Mouse (Mus musculus) heart, embryonic 15.5 days (tissue): Measurements from ENCODE around the gene Kpna6. TPM values are rescaled to one million over a fixed set of nuclear protein-coding genes. Genes with fewer than 3 reads are reported as not detected.

Experiments
- ATAC-seq: fragments of 200-750 bp; cut with Nextera tagmentation; replicated peaks from 2 replicates; pipeline ENCODE4 v1.8.0; 2017; ENCODE audit warnings: low read depth, moderate TSS enrichment; ENCODE audit not compliant: insufficient number of reproducible peaks, insufficient read depth, low FRiP score
- H3K27ac ChIP-seq: fragments of 300-500 bp; sonication (generic); 2 replicates; pipeline ENCODE4 v1.5.1; 2015; ENCODE audit warnings: mild to moderate bottlenecking, inconsistent platforms
- H3K27me3 ChIP-seq: fragments of 300-500 bp; sonication (generic); 2 replicates; pipeline ENCODE4 v1.6.1; 2015; ENCODE audit warnings: inconsistent platforms
- H3K36me3 ChIP-seq: fragments of 300-500 bp; sonication (generic); 2 replicates; pipeline ENCODE4 v1.6.1; 2015; ENCODE audit warnings: mild to moderate bottlenecking, inconsistent platforms
- H3K4me1 ChIP-seq: fragments of 300-500 bp; sonication (generic); replicated peaks from 2 replicates; pipeline ENCODE4 v1.6.1; 2015; ENCODE audit warnings: inconsistent platforms
- H3K4me2 ChIP-seq: fragments of 300-500 bp; sonication (generic); 2 replicates; pipeline ENCODE4 v1.6.1; 2015; ENCODE audit warnings: inconsistent platforms, mild to moderate bottlenecking, moderate library complexity
- H3K4me3 ChIP-seq: fragments of 300-500 bp; sonication (generic); 2 replicates; pipeline ENCODE4 v1.5.1; 2015; ENCODE audit warnings: mild to moderate bottlenecking, inconsistent platforms
- H3K9ac ChIP-seq: fragments of 300-500 bp; sonication (generic); 2 replicates; pipeline ENCODE4 v1.6.1; 2015; ENCODE audit warnings: mild to moderate bottlenecking, inconsistent platforms
- H3K9me3 ChIP-seq: fragments of 300-500 bp; sonication (generic); replicated peaks from 2 replicates; pipeline ENCODE4 v1.6.1; 2016; ENCODE audit warnings: inconsistent platforms
- WGBS: fragments of 180-500 bp; shearing (Covaris S2); methylation state at CpG from one replicate; pipeline ENCODE4 v1.1.7; 2015; ENCODE audit warnings: mixed read lengths; 5-methylcytosine and 5-hydroxymethylcytosine counted together
- polyA plus RNA-seq: library from polyadenylated mRNA; unstranded; fragments of >200 nt; fragmentation: Nextera tagmentation; extraction: Ambion mirVana; gene quantifications from 2 replicates; pipeline ENCODE4 v1.2.1, GENCODE M21; 2015

The Kpna6 gene
- polyA plus RNA-seq, 1 experiment from 2014 or later, result 13.6 TPM

GRCm38 (mm10) chr4:129624281-129625028 is 48.1 kb downstream of the Kpna6 start:
- WGBS, result under 1% methylated on average over 18 of the region's 18 CpGs

GRCm38 (mm10) chr4:129623681-129624091 is 48.9 kb downstream of the Kpna6 start, which contains the start of gene Ccdc28b:
Ccdc28b (minus strand) TSS chr4:129623947.
- H3K4me2 ChIP-seq, result peak within 1 kb of the TSS; percentile 87
- H3K4me1 ChIP-seq, result peaks cover 42% of the 10 kb centered on the region
- H3K27ac ChIP-seq, result peak within 1 kb of the TSS; percentile 89
- peak within 1 kb of the TSS; percentile 77 for H3K4me3 ChIP-seq
- peak within 1 kb of the TSS; percentile 84 for H3K9ac ChIP-seq
- ATAC-seq, result peak; percentile 33
- H3K9me3 ChIP-seq, result no peaks in the 10 kb centered on the region
- H3K36me3 ChIP-seq, result peaks cover 23% of the 10 kb centered on the region
- no peaks in the 10 kb centered on the region for H3K27me3 ChIP-seq
- WGBS, result 0% methylated on average over 10 of the region's 10 CpGs

More at GRCm38 (mm10) chr4:129624281-129625028, 48.1 kb downstream of the Kpna6 start:
- no peaks in the 10 kb centered on the region for H3K27me3 ChIP-seq
- H3K27ac ChIP-seq, result peak overlapping the region; percentile 89
- peaks cover 31% of the 10 kb centered on the region for H3K36me3 ChIP-seq
- H3K9me3 ChIP-seq, result no peaks in the 10 kb centered on the region
- ATAC-seq, result peak; percentile 89
- H3K4me1 ChIP-seq, result peaks cover 38% of the 10 kb centered on the region
- peak overlapping the region; percentile 87 for H3K4me2 ChIP-seq
- peak overlapping the region; percentile 84 for H3K9ac ChIP-seq
- peak overlapping the region; percentile 77 for H3K4me3 ChIP-seq

- H3K4me2 ChIP-seq, result peak overlapping the region; percentile 87
- ATAC-seq, result no peak
- 16% methylated on average over 8 of the region's 8 CpGs for WGBS
Observed at GRCm38 (mm10) chr4:129622803-129623535, 49.6 kb downstream of the Kpna6 start.

GRCm38 (mm10) chr4:129622120-129622802 is 50.3 kb downstream of the Kpna6 start:
- Histone ChIP-seq H3K36me3 (peaks cover 9% of the 10 kb centered on the region), H3K4me2 (peak overlapping the region; percentile 87), H3K27ac (peak overlapping the region; percentile 78), H3K4me1 (peaks cover 55% of the 10 kb centered on the region), H3K27me3 (no peaks in the 10 kb centered on the region), H3K9me3 (no peaks in the 10 kb centered on the region), H3K4me3 (peak overlapping the region; percentile 77; the same call in 1 of the 2 replicates), H3K9ac (peak overlapping the region; percentile 84; the same call in 1 of the 2 replicates)
- no peak for ATAC-seq
- WGBS, result 74% methylated on average over 11 of the region's 11 CpGs

More at GRCm38 (mm10) chr4:129622803-129623535, 49.6 kb downstream of the Kpna6 start:
- Histone ChIP-seq H3K4me1 (peaks cover 48% of the 10 kb centered on the region), H3K9ac (peak overlapping the region; percentile 84), H3K9me3 (no peaks in the 10 kb centered on the region), H3K27me3 (no peaks in the 10 kb centered on the region), H3K4me3 (peak overlapping the region; percentile 77), H3K27ac (peak overlapping the region; percentile 89), H3K36me3 (peaks cover 16% of the 10 kb centered on the region)

GRCm38 (mm10) chr4:129621283-129621841 is 51.2 kb downstream of the Kpna6 start:
- ATAC-seq, result 0 out of 2 replicates have a peak, but pooled peaks have one; percentile 8
- Histone ChIP-seq H3K27ac (peak overlapping the region; percentile 78), H3K4me2 (peak overlapping the region; percentile 29), H3K9me3 (no peaks in the 10 kb centered on the region), H3K9ac (peak overlapping the region; percentile 32; the same call in 1 of the 2 replicates), H3K4me1 (peaks cover 57% of the 10 kb centered on the region), H3K4me3 (peak overlapping the region; percentile 9; the same call in 1 of the 2 replicates), H3K36me3 (peaks cover 5% of the 10 kb centered on the region), H3K27me3 (no peaks in the 10 kb centered on the region)
- WGBS, result 65% methylated on average over 8 of the region's 8 CpGs

- H3K9ac ChIP-seq, result peak overlapping the region; percentile 32; the same call in 1 of the 2 replicates
- peaks cover 56% of the 10 kb centered on the region for H3K4me1 ChIP-seq
- no peak for ATAC-seq
- H3K4me2 ChIP-seq, result peak overlapping the region; percentile 29
- H3K27ac ChIP-seq, result peak overlapping the region; percentile 78
- peaks cover 12% of the 10 kb centered on the region for H3K36me3 ChIP-seq
- WGBS, result 83% methylated on average over 11 of the region's 11 CpGs
- H3K27me3 ChIP-seq, result no peaks in the 10 kb centered on the region
- H3K4me3 ChIP-seq, result peak overlapping the region; percentile 9; the same call in 1 of the 2 replicates
- no peaks in the 10 kb centered on the region for H3K9me3 ChIP-seq
Observed at GRCm38 (mm10) chr4:129620419-129621282, 51.9 kb downstream of the Kpna6 start.

GRCm38 (mm10) chr4:129618786-129619691 is 53.5 kb downstream of the Kpna6 start, which contains the start of gene Iqcc:
Iqcc (minus strand) TSS chr4:129619099.
- peak within 1 kb of the TSS; percentile 69 for H3K4me3 ChIP-seq
- H3K4me1 ChIP-seq, result peaks cover 51% of the 10 kb centered on the region
- H3K4me2 ChIP-seq, result peak within 1 kb of the TSS; percentile 85
- peak; percentile 86 for ATAC-seq
- no peaks in the 10 kb centered on the region for H3K9me3 ChIP-seq
- no peaks in the 10 kb centered on the region for H3K27me3 ChIP-seq
- H3K36me3 ChIP-seq, result peaks cover 13% of the 10 kb centered on the region
- WGBS, result 6% methylated on average over 44 of the region's 44 CpGs
- peak within 1 kb of the TSS; percentile 81 for H3K9ac ChIP-seq
- peak within 1 kb of the TSS; percentile 85 for H3K27ac ChIP-seq

GRCm38 (mm10) chr4:129618031-129618430 is 54.5 kb downstream of the Kpna6 start:
- peak overlapping the region; percentile 81 for H3K9ac ChIP-seq
- H3K4me1 ChIP-seq, result peaks cover 52% of the 10 kb centered on the region
- no peaks in the 10 kb centered on the region for H3K27me3 ChIP-seq
- peak overlapping the region; percentile 85 for H3K4me2 ChIP-seq
- 93% methylated on average over 5 of the region's 5 CpGs for WGBS
- no peak overlapping the region for H3K27ac ChIP-seq
- H3K9me3 ChIP-seq, result no peaks in the 10 kb centered on the region
- peak overlapping the region; percentile 69 for H3K4me3 ChIP-seq
- no peak for ATAC-seq
- H3K36me3 ChIP-seq, result peaks cover 13% of the 10 kb centered on the region

GRCm38 (mm10) chr4:129617121-129617641 is 55.4 kb downstream of the Kpna6 start:
- Histone ChIP-seq H3K4me3 (no peak overlapping the region), H3K9ac (no peak overlapping the region), H3K27me3 (no peaks in the 10 kb centered on the region), H3K4me1 (peaks cover 44% of the 10 kb centered on the region), H3K4me2 (no peak overlapping the region), H3K36me3 (peaks cover 13% of the 10 kb centered on the region), H3K27ac (no peak overlapping the region), H3K9me3 (no peaks in the 10 kb centered on the region)
- no peak for ATAC-seq
- WGBS, result 91% methylated on average over 7 of the region's 7 CpGs
